Mouse (Mus musculus): ENCODE results near the gene 1700102P08Rik. TPM values are rescaled to one million over a fixed set of nuclear protein-coding genes. Genes with fewer than 3 reads are reported as not detected.

1700102P08Rik gene
- polyA plus RNA-seq, 1 experiment from 2014 or later = 0.17 TPM

GRCm38 (mm10) chr9:108348290-108348680 lies 44.3 kb upstream of the 1700102P08Rik start:
- peak overlapping the region; percentile 89 for H3K9ac ChIP-seq (ENCODE audit: low read length)
- H3K36me3 ChIP-seq (ENCODE audit: control insufficient read depth, insufficient read depth, low read length) = peaks cover 18% of the 10 kb centered on the region
- no peaks in the 10 kb centered on the region for H3K9me3 ChIP-seq (ENCODE audit: control insufficient read depth, low read length)
- H3K4me2 ChIP-seq (replicated peaks; ENCODE audit: low read depth) = peak overlapping the region; percentile 80
- ATAC-seq (ENCODE audit: low FRiP score, low TSS enrichment) (no peak), DNase-seq (ENCODE audit: low spot score) (no peak)
- H3K4me3 ChIP-seq (ENCODE audit: low read depth, low read length) = peak overlapping the region; percentile 87
- WGBS = 1% methylated on average over 14 of the region's 14 CpGs
- peak overlapping the region; percentile 96 for H3K27ac ChIP-seq (replicated peaks)
- TF ChIP-seq CTCF (IDR thresholded peaks at IDR 0.05; ENCODE audit: low read depth) (no peak), EP300 (optimal IDR thresholded peaks at IDR 0.05) (no peak)
- no peaks in the 10 kb centered on the region for H3K27me3 ChIP-seq (ENCODE audit: control insufficient read depth, insufficient read depth, low read length)
- H3K4me1 ChIP-seq (replicated peaks; ENCODE audit: control insufficient read depth, insufficient read depth) = 0 out of 2 replicates have a peak, but pooled peaks cover 2% of the 10 kb centered on the region

- no peak overlapping the region for H3K4me2 ChIP-seq (replicated peaks; ENCODE audit: low read depth)
- TF ChIP-seq EP300 (optimal IDR thresholded peaks at IDR 0.05) (no peak), CTCF (IDR thresholded peaks at IDR 0.05; ENCODE audit: low read depth) (no peak)
- no peak for ATAC-seq (ENCODE audit: low FRiP score, low TSS enrichment)
- H3K4me1 ChIP-seq (replicated peaks; ENCODE audit: control insufficient read depth, insufficient read depth) = 0 out of 2 replicates have a peak, but pooled peaks cover 2% of the 10 kb centered on the region
- H3K9me3 ChIP-seq (ENCODE audit: control insufficient read depth, low read length) = no peaks in the 10 kb centered on the region
- H3K4me3 ChIP-seq (ENCODE audit: low read depth, low read length) = no peak overlapping the region
- no peak overlapping the region for H3K27ac ChIP-seq (replicated peaks)
- H3K36me3 ChIP-seq (ENCODE audit: control insufficient read depth, insufficient read depth, low read length) = peaks cover 26% of the 10 kb centered on the region
- WGBS = 92% methylated on average over 4 of the region's 4 CpGs
- no peak for DNase-seq (ENCODE audit: low spot score)
- no peak overlapping the region for H3K9ac ChIP-seq (ENCODE audit: low read length)
- H3K27me3 ChIP-seq (ENCODE audit: control insufficient read depth, insufficient read depth, low read length) = no peaks in the 10 kb centered on the region
These were observed 42.9 kb upstream of the 1700102P08Rik start for GRCm38 (mm10) chr9:108349727-108350126.

- 63% methylated on average over 9 of the region's 9 CpGs for WGBS
- ATAC-seq (ENCODE audit: low FRiP score, low TSS enrichment) (peak; percentile 75), DNase-seq (ENCODE audit: low spot score) (peak; percentile 22)
- no peak for TF ChIP-seq CTCF (IDR thresholded peaks at IDR 0.05; ENCODE audit: low read depth)
- TF ChIP-seq EP300 (optimal IDR thresholded peaks at IDR 0.05) = no peak
- Histone ChIP-seq H3K4me1 (replicated peaks; ENCODE audit: control insufficient read depth, insufficient read depth) (no peaks in the 10 kb centered on the region), H3K9me3 (ENCODE audit: control insufficient read depth, low read length) (no peaks in the 10 kb centered on the region), H3K4me2 (replicated peaks; ENCODE audit: low read depth) (no peak overlapping the region), H3K36me3 (ENCODE audit: control insufficient read depth, insufficient read depth, low read length) (peaks cover 44% of the 10 kb centered on the region), H3K9ac (ENCODE audit: low read length) (no peak overlapping the region), H3K27me3 (ENCODE audit: control insufficient read depth, insufficient read depth, low read length) (no peaks in the 10 kb centered on the region), H3K27ac (replicated peaks) (no peak overlapping the region), H3K4me3 (ENCODE audit: low read depth, low read length) (no peak overlapping the region)
These were observed 14.4 kb upstream of the 1700102P08Rik start for GRCm38 (mm10) chr9:108378234-108378633.

GRCm38 (mm10) chr9:108378736-108379135 lies 13.9 kb upstream of the 1700102P08Rik start:
- no peak for DNase-seq (ENCODE audit: low spot score)
- Histone ChIP-seq H3K9me3 (ENCODE audit: control insufficient read depth, low read length) (no peaks in the 10 kb centered on the region), H3K4me2 (replicated peaks; ENCODE audit: low read depth) (no peak overlapping the region), H3K4me1 (replicated peaks; ENCODE audit: control insufficient read depth, insufficient read depth) (no peaks in the 10 kb centered on the region), H3K4me3 (ENCODE audit: low read depth, low read length) (no peak overlapping the region), H3K27ac (replicated peaks) (no peak overlapping the region), H3K9ac (ENCODE audit: low read length) (no peak overlapping the region), H3K36me3 (ENCODE audit: control insufficient read depth, insufficient read depth, low read length) (peaks cover 41% of the 10 kb centered on the region), H3K27me3 (ENCODE audit: control insufficient read depth, insufficient read depth, low read length) (no peaks in the 10 kb centered on the region)
- 71% methylated on average over 5 of the region's 5 CpGs for WGBS
- ATAC-seq (ENCODE audit: low FRiP score, low TSS enrichment) = peak; percentile 41; the same call in 1 of the 2 replicates
- TF ChIP-seq CTCF (IDR thresholded peaks at IDR 0.05; ENCODE audit: low read depth) (no peak), EP300 (optimal IDR thresholded peaks at IDR 0.05) (no peak)

GRCm38 (mm10) chr9:108379294-108379693 lies 13.3 kb upstream of the 1700102P08Rik start:
- Histone ChIP-seq H3K27ac (replicated peaks) (no peak overlapping the region), H3K9ac (ENCODE audit: low read length) (no peak overlapping the region), H3K36me3 (ENCODE audit: control insufficient read depth, insufficient read depth, low read length) (peaks cover 40% of the 10 kb centered on the region), H3K4me3 (ENCODE audit: low read depth, low read length) (no peak overlapping the region), H3K27me3 (ENCODE audit: control insufficient read depth, insufficient read depth, low read length) (no peaks in the 10 kb centered on the region), H3K4me1 (replicated peaks; ENCODE audit: control insufficient read depth, insufficient read depth) (no peaks in the 10 kb centered on the region), H3K4me2 (replicated peaks; ENCODE audit: low read depth) (no peak overlapping the region), H3K9me3 (ENCODE audit: control insufficient read depth, low read length) (no peaks in the 10 kb centered on the region)
- no peak for TF ChIP-seq EP300 (optimal IDR thresholded peaks at IDR 0.05)
- no peak for TF ChIP-seq CTCF (IDR thresholded peaks at IDR 0.05; ENCODE audit: low read depth)
- WGBS = 82% methylated on average over 4 of the region's 4 CpGs
- DNase-seq (ENCODE audit: low spot score) (no peak), ATAC-seq (ENCODE audit: low FRiP score, low TSS enrichment) (peak; percentile 73)

GRCm38 (mm10) chr9:108381382-108381781 lies 11.2 kb upstream of the 1700102P08Rik start:
- TF ChIP-seq EP300 (optimal IDR thresholded peaks at IDR 0.05) (no peak), CTCF (IDR thresholded peaks at IDR 0.05; ENCODE audit: low read depth) (no peak)
- Histone ChIP-seq H3K4me2 (replicated peaks; ENCODE audit: low read depth) (no peak overlapping the region), H3K4me3 (ENCODE audit: low read depth, low read length) (no peak overlapping the region), H3K9ac (ENCODE audit: low read length) (no peak overlapping the region), H3K9me3 (ENCODE audit: control insufficient read depth, low read length) (no peaks in the 10 kb centered on the region), H3K27me3 (ENCODE audit: control insufficient read depth, insufficient read depth, low read length) (no peaks in the 10 kb centered on the region), H3K4me1 (replicated peaks; ENCODE audit: control insufficient read depth, insufficient read depth) (no peaks in the 10 kb centered on the region), H3K36me3 (ENCODE audit: control insufficient read depth, insufficient read depth, low read length) (peaks cover 33% of the 10 kb centered on the region), H3K27ac (replicated peaks) (no peak overlapping the region)
- no peak for DNase-seq (ENCODE audit: low spot score)
- WGBS = 97% methylated on average over 9 of the region's 9 CpGs
- no peak for ATAC-seq (ENCODE audit: low FRiP score, low TSS enrichment)
